Mouse (Mus musculus) spleen, postnatal 4 days (tissue): ENCODE results near the gene Acvr2a.
A peak's percentile ranks its signal among the peaks of the same experiment; 100 is the strongest.
"Not testable (repeated sequence)": the region's sequence is repeated elsewhere in the genome, so short reads cannot be mapped to it uniquely, and the experiment has no call there.

Source experiments
- DNase-seq, 2 experiments: peaks; one replicate each; pipeline ENCODE4 v3.0.0; 2022; ENCODE audit warnings: low spot score in 2 of 2

Gene Acvr2a

DNA sequence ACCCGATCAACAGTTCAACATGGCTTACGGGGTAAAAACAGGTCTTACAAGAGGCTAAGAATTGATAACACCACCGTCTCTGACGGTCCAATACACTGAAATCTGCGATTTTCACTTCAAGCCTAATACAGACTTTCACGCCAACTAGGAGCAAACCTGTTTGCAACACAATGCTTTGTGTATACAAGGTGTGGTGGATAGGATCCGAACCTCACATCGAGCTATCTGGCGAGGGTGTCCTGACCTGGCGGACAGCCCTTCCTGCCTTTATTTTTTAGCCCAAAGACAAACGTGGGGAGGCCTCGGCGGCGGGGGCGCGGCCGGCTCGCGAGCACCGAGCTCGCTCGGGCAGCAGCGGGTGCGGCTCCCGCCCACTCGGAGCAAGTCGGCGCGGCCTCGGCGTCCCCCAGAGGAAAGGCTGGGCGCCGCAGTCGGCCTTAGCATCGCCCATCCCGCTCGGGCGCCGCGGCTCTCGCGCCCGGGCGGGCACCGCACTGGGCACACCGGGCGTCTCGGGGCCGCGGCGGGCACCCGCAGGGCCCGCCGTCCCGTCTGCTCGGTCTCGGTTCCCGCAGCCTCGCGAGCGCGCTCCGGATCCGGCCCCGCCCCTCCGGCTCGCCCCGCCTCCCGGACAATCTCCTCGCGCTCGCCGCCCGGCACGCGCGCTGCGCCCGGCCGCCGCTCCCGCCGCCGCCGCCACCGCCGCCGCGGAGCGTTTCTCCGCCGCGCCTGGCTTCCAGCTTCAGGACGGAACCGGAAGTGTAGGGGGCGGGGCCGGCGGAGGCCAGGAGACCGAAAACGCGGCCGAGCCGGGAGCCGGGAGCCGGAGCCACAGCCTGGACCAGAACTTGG lies at the start of gene Acvr2a:
Gene Acvr2a, plus strand, starts transcription at position 739 of the 852 bp plus-strand sequence.
- DNase-seq, result peak; percentile 75 to 86

GRCm38 (mm10) chr2:48766513-48766912 lies 47.4 kb upstream of the Acvr2a start:
- no peak for DNase-seq

- DNase-seq, result no peak
These were observed 46.1 kb upstream of the Acvr2a start for GRCm38 (mm10) chr2:48767778-48768177.

GRCm38 (mm10) chr2:48768219-48768618 lies 45.7 kb upstream of the Acvr2a start:
- no peak for DNase-seq

DNA sequence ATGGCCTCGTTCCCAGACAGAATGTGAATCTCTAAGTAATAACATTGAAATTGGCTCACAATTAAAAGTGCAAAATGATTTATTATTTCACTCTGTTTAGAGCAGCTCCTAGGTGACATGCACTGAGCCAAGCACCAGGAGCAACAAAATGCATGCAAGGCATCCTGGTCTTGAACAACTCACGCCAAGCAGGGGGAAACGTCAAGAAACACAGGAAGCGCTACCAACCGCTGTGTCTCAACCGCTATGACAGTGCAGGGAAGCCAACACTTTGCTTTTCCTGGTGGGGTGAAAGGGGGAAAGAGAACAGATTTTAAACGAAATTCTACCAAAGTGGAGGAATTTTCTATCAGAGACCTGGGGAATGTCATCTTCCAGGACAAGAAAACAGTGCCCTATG lies 43.8 kb upstream of the Acvr2a start:
- no peak for DNase-seq

GRCm38 (mm10) chr2:48770634-48771033 lies 43.3 kb upstream of the Acvr2a start:
- no peak for DNase-seq

- no peak for DNase-seq
These were observed 38.6 kb upstream of the Acvr2a start for GRCm38 (mm10) chr2:48775281-48775680.

- no peak for DNase-seq
These were observed 25.0 kb upstream of the Acvr2a start for GRCm38 (mm10) chr2:48788901-48789300.

GRCm38 (mm10) chr2:48814223-48815038 lies 522 bp downstream of the Acvr2a start:
- DNase-seq, result peak; percentile 15 to 64

DNA sequence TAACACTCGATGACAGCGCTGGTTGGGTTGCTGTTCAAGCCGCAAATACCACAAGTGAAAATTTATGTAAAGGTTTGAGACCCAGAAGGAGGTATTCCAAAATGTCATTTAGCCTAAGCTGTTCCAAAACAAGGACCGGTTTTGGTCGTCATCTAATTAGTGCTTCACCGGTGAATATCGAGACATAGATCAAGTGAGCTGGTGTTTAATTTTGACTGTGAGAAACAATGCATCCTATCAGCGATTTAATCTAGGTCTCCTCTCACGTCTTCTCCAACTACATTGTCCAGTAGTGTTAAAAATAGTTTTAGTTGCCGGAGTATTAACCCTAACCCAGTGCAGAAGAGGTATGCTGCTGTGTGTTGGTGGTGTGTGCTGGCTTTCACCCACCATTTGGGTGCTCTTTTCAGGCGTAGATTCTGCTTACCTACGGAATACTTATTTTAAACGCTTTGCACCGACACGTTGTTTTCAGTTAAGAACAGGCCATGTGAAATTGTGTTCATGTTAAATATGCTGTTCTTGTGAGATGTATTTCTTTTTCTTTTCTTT lies 1.2 kb downstream of the Acvr2a start:
- DNase-seq, result no peak

DNA sequence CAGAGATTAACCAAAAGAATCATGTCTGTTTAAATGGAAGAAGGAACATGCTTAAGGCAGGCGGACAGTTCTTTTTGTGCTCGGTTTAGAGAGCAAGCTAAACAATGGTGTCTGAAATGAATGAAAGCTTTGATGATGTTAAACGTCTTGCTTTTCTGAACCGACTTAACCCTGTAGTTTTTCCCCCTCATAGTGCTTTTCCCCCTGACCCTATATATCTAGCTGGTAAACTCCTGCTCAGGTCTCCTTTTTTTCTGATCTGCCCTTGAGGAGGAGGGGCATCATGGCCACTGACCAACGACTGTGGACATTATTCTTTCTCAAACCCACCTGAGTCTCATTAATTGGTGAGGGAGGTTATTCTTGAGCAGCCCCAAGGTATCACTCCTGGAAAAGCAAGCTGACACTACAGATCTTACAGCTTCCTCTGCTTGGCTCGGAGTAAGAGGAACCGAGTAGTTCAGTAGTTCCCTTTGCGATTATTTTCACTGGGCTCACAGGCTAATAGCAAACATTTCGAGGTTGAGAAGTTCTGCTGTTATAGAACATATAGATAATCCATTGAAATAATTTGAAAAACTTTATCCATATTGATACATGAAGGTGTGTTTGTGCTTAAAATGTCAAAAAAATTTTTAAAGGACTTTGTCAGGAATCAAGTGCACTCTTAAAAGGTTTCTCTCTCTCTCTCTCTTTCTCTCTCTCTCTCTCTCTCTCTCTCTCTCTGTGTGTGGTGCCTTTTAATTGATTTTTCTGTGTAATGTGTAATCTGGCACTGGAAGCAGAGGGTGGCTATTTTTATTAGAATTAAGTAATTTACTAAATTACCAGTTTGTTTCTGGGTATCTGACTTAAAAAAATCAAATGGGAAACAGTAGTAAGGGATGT lies 2.5 kb downstream of the Acvr2a start:
- DNase-seq, result no peak

DNA sequence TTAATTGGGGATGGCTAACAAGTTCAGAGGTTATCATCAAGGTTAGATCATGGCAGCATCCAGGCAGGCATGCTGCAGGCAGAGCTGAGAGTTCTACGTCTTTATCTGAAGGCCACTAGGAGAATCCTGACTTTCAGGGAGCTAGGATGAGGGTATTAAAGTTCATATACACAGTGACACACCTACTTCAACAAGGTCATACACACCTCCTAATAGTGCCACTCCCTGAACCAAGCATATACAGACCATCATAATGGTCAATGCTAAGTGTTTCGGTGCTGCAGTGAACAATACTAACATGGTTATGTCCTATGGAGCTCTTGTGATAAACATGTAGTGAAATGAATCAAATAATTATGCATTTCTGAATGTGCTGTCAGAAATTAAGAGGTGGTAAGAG lies 12.0 kb downstream of the Acvr2a start:
- no peak for DNase-seq

- DNase-seq, result no peak
These were observed 12.5 kb downstream of the Acvr2a start for GRCm38 (mm10) chr2:48826380-48826779.

- no peak for DNase-seq
These were observed 16.6 kb downstream of the Acvr2a start for GRCm38 (mm10) chr2:48830492-48830891.

GRCm38 (mm10) chr2:48832305-48832704 lies 18.4 kb downstream of the Acvr2a start:
- no peak for DNase-seq

DNA sequence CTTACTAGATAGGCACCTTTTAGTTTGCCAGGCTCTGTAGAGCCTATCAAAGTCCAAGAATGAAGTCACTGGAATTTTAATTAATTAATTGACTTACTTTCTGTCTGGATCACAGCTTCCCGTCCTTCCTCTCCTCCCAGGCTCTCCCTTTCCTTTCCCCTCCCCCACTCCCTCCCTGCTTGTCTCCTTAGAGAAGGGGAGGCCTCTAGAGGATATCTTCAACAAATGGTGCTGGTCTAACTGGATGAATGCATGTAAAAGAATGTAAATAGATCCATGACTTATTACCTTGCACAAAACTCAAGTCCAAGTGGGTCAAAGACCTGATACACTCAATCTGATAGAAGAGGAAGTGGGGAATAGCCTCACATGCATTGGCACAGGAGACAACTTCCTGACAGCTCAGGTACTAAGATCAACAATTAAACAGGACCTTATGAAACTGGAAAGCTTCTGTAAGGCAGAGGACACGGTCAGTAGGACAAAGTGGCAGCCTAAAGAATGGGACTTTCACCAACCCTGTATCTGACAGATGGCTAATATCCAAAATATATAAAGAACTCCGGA lies 20.1 kb downstream of the Acvr2a start:
- DNase-seq, result no peak

GRCm38 (mm10) chr2:48841611-48842470 lies 27.9 kb downstream of the Acvr2a start:
- DNase-seq, result no peak

DNA sequence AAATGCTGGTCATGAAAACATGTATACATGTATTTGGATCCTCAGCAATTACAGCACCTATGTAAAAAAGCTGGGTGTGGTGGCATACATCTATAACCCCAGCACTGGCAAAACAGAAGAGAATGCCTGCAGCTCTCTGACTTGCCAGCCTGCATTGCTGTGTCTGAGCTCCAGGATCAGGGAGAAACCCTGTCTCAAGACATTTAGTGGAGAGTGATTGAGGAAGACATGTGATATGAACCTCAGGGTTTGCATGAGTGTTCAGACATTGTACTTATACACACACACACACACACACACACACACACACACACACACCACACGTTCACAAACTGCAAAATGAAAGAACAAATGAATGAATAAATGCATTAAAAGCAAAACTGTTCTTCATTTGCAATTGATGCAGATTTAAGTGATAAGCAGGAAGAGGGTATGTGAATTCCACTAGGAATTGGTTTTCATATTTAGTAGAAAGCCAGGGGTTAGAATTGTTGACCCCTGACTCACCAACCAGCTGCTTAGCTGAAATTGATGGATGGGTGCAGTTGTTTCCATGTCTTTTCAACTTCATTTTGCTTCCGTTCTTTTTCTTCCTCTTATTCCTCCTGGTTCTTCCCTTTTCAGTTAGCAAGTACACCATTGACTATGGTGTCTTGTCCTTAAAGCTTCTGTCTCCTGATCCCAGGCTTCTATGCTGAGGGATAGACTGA lies 32.9 kb downstream of the Acvr2a start:
- DNase-seq, result no peak

- not testable (repeated sequence) for DNase-seq
These were observed 51.7 kb downstream of the Acvr2a start for GRCm38 (mm10) chr2:48865596-48865995.
